Mouse (Mus musculus): ENCODE data around the gene Ccl1.
A peak's percentile ranks its signal among the peaks of the same experiment; 100 is the strongest.

Ccl1 gene

GRCm38 (mm10) chr11:82203706-82204105 lies 101.8 kb downstream of the Ccl1 start:
- no peak for DNase-seq

GRCm38 (mm10) chr11:82197774-82198173 lies 107.7 kb downstream of the Ccl1 start:
- DNase-seq, result no peak

- DNase-seq, result no peak
Observed at GRCm38 (mm10) chr11:82194980-82195379, 110.5 kb downstream of the Ccl1 start.

- no peak for DNase-seq
Observed at GRCm38 (mm10) chr11:82193826-82194225, 111.7 kb downstream of the Ccl1 start.

GRCm38 (mm10) chr11:82189782-82190563 lies 115.5 kb downstream of the Ccl1 start:
- DNase-seq, result no peak

DNA sequence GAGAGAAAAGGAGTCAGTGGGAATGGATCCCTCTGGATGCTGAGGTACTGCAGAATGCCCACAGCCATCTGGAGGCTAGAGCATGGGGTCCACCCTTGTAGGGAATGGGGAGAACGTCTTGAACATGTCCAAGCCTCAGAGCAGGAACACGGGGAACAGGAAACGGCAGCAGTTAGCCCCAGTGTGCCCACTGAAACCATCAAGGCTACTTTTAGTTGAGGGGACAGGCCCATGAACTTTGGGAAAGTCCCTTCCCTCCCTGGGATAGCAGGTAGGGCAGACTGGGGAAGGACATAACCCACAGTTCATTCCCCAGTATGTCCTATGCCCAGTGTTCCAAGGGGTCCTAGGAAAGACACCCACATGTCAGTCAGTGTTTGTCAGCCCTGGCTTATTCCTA lies 119.8 kb downstream of the Ccl1 start:
- DNase-seq, result no peak

DNA sequence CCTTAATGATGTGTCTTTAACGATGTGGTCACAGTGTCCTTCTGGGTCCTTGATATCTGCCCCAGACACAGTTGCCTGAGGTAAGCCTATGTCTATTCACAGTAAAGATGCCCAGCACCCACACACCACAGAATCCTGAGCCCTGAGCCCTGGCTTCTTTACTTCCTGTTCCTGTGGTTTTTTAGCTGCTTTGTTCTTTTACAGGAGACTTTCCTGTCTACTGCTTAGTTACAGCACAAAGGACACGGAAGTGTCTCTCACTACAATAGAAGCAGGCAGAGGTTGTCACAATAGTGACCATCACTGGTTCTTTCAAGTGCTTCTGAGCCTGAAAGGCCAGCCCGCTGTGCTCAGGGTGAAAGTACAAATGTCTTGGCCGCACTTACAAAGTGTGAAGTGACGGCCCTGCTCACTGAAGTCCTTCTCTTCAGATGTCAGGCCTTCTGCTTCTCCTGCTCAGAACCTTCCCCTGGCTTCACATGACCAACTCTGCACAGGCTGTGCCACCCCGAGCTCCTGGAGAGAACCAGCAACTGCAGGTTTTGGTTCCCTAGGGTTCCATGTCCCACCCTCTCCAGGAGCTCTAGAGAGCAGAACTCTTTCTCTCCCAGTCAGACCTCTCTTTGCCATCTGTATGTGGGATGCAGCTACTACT lies 122.1 kb downstream of the Ccl1 start:
- DNase-seq, result no peak

- no peak for DNase-seq
Observed at GRCm38 (mm10) chr11:82182401-82182800, 123.1 kb downstream of the Ccl1 start.

DNA sequence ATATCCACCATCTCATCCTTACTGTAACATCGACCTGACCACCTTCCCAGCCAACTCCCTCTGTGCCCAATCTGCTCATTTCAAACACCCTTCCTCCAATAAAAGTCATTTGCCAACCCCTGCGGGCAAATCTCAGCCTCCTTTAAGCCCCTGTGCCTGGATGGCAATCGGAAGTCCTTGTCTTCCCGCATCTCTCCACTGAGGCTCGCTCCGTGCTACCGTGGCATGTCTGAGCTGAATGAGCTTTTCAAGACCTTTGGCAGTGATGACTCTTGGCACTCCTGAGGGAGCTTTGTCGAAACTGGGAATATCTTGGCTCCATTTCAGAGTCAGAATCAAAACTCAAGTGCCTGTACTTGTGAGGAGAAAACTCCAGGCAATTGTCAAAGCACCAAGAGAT lies 124.2 kb downstream of the Ccl1 start:
- DNase-seq, result no peak

- DNase-seq, result no peak
Observed at GRCm38 (mm10) chr11:82178161-82178560, 127.3 kb downstream of the Ccl1 start.

GRCm38 (mm10) chr11:82177711-82178110 lies 127.8 kb downstream of the Ccl1 start:
- peak; percentile 52 for DNase-seq

DNA sequence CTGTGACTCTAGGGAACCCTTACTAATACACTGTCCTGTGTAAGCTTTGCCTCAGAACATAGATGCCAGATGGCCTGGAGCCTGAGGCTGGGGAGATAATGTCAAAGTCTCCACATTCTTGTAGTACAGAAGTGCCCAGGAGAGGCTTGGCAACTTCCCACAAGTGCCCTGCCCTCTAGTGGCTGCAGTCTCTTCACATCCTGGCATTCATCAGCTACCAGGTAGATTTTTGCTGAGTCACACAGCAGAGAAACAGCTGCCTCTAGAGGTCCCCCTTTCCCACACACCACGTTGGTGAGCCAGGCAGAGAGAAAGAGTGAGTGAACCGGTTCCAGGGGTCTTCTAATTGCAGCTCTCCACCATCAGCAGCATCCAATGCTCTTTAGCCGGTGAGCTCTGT lies 130.7 kb downstream of the Ccl1 start:
- DNase-seq, result peak; percentile 55

DNA sequence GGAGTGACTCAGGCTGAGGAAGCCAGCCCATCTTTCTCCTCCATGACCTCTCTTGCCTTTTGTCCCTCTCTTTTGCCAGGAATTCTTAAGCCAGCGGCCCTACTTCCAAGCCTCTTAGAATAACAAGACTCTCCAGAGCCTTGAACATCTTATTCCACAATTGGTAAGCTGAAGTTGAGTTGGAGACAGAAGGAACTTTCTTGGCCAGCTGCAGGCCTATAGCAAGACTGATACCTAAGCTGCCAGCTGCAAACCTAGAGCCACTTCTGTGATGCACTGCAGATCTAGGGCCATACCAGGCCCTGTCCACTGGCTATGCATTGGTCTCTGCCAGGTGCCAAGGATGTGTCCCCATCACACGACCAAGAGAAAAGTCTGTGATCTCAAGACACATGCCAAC lies 132.0 kb downstream of the Ccl1 start:
- no peak for DNase-seq

DNA sequence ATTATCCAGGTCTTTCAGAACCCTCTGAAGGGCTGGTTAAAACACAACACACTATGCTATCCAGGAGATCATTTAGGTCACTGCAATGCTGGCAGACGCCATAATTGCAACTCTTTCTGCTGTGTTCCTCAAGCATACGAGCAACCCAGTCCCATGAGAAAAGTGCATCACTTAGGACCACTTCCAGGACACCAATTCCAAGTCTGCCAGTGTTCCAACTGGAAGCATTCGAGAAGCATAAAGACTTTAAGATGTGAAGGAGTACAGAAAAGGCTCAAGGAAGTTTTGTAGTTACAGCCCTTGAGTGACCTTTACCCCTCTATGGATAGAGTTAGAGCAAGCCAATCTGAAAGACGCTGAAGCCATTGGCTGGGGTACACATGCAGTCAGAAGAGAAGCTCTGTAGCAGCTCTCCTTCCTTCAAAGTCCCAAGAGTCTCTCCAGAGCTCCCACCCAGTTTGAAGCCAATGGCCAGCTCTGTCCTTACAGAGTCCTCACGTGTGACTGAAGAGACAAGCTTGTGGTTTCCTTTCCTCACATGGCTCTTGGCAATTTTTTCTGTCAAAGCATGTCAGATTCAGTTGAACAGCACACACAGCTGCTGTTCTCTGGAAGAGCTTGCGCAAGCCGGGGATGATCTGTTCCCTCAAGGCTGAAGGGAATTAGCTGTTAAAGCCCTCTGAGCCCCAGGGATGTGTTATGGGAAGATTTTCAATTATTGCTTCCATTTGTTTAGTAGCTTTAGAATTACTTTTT lies 134.0 kb downstream of the Ccl1 start:
- DNase-seq, result no peak

GRCm38 (mm10) chr11:82169456-82169855 lies 136.0 kb downstream of the Ccl1 start:
- DNase-seq, result no peak

DNA sequence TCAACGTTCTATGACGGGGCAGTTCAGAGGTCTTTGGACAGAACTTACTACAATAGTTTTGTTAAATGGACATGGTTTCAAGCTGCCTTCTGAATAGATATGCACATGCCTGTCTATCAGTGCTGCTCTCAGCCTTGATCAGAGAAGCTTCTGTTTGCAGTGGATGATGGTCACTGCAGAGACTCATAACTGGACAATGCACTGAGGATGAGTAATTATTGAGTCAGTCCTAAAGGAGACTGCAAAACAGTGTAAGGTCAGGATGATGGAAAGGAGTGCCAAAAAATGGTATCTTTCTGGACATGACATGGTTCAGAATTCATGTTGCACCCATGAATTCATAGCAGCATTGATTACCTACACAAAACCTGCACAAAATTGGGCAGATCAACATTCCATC lies 137.2 kb downstream of the Ccl1 start:
- DNase-seq, result no peak

DNA sequence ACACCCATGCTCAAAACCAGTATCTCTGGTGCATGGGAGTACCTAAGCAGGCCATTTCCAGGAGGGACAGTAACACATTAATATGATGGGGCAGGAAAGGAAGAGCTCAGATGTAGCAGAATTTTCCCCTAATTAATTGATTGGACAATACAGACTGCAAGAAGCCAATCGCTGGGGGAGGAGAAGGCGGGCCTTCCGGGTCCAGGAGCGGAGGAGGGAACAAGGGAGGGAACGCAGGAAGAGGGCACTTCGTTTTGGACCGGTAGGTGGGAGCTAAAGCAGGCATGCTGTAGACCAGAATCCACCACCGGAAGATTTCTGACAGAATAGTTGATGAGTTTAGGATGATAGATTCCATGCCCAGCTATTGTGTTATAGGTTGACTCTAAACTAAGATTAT lies 142.2 kb downstream of the Ccl1 start:
- no peak for DNase-seq

GRCm38 (mm10) chr11:82159126-82159525 lies 146.4 kb downstream of the Ccl1 start:
- DNase-seq, result no peak

DNA sequence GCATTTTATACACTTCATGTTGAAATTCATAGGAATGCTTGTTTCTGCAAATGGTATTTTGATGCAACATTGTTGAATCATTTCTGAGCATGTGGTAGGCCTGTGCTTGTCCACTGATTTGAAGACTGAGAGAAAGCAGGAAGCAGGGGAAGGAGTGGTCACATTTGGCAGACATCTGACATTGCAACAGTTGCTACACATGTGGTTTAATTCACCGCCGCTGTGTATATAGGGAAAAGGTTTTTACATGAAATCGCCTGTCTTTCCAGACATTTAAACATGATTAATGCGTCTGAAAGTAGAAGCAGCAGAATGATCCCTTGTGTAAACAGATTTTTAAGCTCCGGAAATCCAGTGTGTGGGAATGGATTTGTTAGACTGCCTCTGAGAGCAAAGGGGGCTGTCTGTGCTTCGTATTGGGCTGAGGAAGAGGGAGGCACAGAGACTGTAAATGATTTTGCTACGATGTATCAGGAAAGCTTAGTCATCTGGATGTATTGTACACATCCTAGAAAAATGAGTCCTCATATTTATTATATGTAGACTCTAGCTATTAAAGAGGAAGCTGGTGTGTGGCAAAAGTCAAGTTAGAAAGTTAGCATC lies 165.9 kb downstream of the Ccl1 start:
- DNase-seq, result no peak

- DNase-seq, result no peak
Observed at GRCm38 (mm10) chr11:82136196-82136595, 169.3 kb downstream of the Ccl1 start.

DNA sequence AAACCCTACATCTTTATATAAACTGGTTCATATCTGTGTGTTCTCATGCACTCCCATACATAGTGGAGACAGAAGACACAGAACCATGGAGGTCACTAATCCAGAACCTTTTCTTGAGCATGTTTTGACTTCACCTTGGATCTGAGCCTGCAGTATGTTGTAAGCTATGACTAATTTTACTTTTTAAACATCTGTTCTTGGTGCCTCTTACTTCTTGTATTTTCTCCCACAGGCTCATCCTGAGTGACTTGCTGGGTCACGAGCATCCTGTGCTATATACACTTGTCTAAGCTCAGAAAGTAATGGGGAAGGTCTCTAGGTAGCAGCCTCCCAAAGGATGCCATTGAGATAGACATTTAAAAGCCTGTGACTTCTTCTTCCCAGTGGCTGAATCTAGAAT lies 172.5 kb downstream of the Ccl1 start:
- DNase-seq, result no peak

All from right cerebral cortex, postnatal 4 days (tissue).